Mouse (Mus musculus) urinary bladder, adult 18-20 months (tissue): Measurements from ENCODE around the gene Vil1.

Experiments used
- DNase-seq, 2 experiments: peaks; one replicate each; pipeline ENCODE4 v3.0.0; 2022; ENCODE audit warnings: low spot score in 2 of 2, mixed read lengths in 2 of 2

Vil1 gene

GRCm38 (mm10) chr1:74412711-74413110, 3.5 kb downstream of the Vil1 start:
- no peak for DNase-seq

- no peak for DNase-seq
Measured at GRCm38 (mm10) chr1:74415143-74415542, 6.0 kb downstream of the Vil1 start.

- DNase-seq, result no peak
Measured at GRCm38 (mm10) chr1:74418747-74419439, 9.7 kb downstream of the Vil1 start.

- DNase-seq, result no peak
Measured at GRCm38 (mm10) chr1:74419440-74419794, 10.2 kb downstream of the Vil1 start.

- no peak for DNase-seq
Measured at GRCm38 (mm10) chr1:74423147-74423546, 14.0 kb downstream of the Vil1 start.

- no peak for DNase-seq
Measured at GRCm38 (mm10) chr1:74425845-74426244, 16.7 kb downstream of the Vil1 start.

GRCm38 (mm10) chr1:74433220-74433619, 24.0 kb downstream of the Vil1 start:
- DNase-seq, result no peak

GRCm38 (mm10) chr1:74434596-74434995, 25.4 kb downstream of the Vil1 start:
- DNase-seq, result no peak

GRCm38 (mm10) chr1:74435563-74435962, 26.4 kb downstream of the Vil1 start:
- DNase-seq, result no peak

GRCm38 (mm10) chr1:74437702-74438427, 28.7 kb downstream of the Vil1 start:
- DNase-seq, result peak; percentile 45 to 46

GRCm38 (mm10) chr1:74439166-74439876, 30.1 kb downstream of the Vil1 start:
- DNase-seq, result no peak

GRCm38 (mm10) chr1:74444538-74444937, 35.4 kb downstream of the Vil1 start:
- DNase-seq, result no peak

- DNase-seq, result peak in 1 of 2 experiments; percentile 8
Measured at GRCm38 (mm10) chr1:74452611-74453045, 43.5 kb downstream of the Vil1 start.

GRCm38 (mm10) chr1:74460273-74460672, 51.1 kb downstream of the Vil1 start:
- peak in 1 of 2 experiments; percentile 22 for DNase-seq
